Comparison of ENCODE assay signal across 7 mouse cellular contexts in genomic region chr3:95159511-95159986, GRCm38 (mm10). TPM values are rescaled to one million over a fixed set of nuclear protein-coding genes. Genes with fewer than 3 reads are reported as not detected.
DNase-seq lines count a peak whose midpoint lies in the region; ATAC-seq and TF ChIP-seq lines count a peak whose summit lies in the region.

No protein-coding gene starts in this region.

- peak overlapping the region; percentile 66 for H3K4me2 ChIP-seq in neural tube, embryonic 11.5 days (ENCODE audit: low read depth)
- H3K4me2 ChIP-seq in limb, embryonic 14.5 days (replicated peaks; ENCODE audit: low read depth, low read length, severe bottlenecking), result peak overlapping the region; percentile 82
- peak overlapping the region; percentile 92 for H3K4me2 ChIP-seq in stomach, postnatal 0 days (replicated peaks; ENCODE audit: low read depth)

- H3K4me3 ChIP-seq in neural tube, embryonic 11.5 days (ENCODE audit: low read depth, low read length), result peak overlapping the region; percentile 86
- H3K4me3 ChIP-seq in limb, embryonic 14.5 days (replicated peaks; ENCODE audit: low read length), result peak overlapping the region; percentile 93
- H3K4me3 ChIP-seq in stomach, postnatal 0 days (ENCODE audit: low read depth, low read length), result peak overlapping the region; percentile 76

- no peak for ATAC-seq in neural tube, embryonic 11.5 days (ENCODE audit: insufficient read depth, low FRiP score, low TSS enrichment)
- ATAC-seq in erythroid progenitor cell, adult 5-6 weeks (replicated peaks; ENCODE audit: low FRiP score, poor library complexity, severe bottlenecking), result peak; percentile 17
- ATAC-seq in limb, embryonic 14.5 days (ENCODE audit: low FRiP score, low read depth), result no peak
- no peak for ATAC-seq in stomach, postnatal 0 days (ENCODE audit: low FRiP score, low TSS enrichment)

- TF ChIP-seq CTCF in stomach, postnatal 0 days (IDR thresholded peaks at IDR 0.05; ENCODE audit: low read depth), result no peak

- TF ChIP-seq POLR2A in limb, embryonic 14.5 days (IDR thresholded peaks at IDR 0.05; ENCODE audit: borderline replicate concordance, extremely low read depth, insufficient read depth, insufficient read length), result no peak

- no peaks in the 10 kb centered on the region for H3K36me3 ChIP-seq in neural tube, embryonic 11.5 days (ENCODE audit: control insufficient read depth, insufficient read depth, low read length)
- peaks cover 4% of the 10 kb centered on the region; the same call in 1 of the 2 replicates for H3K36me3 ChIP-seq in limb, embryonic 14.5 days (ENCODE audit: control insufficient read depth, insufficient read depth, low read length)
- no peaks in the 10 kb centered on the region for H3K36me3 ChIP-seq in stomach, postnatal 0 days (ENCODE audit: control insufficient read depth, insufficient read depth, low read length)

- no peak for DNase-seq in neural tube, embryonic 11.5 days (ENCODE audit: low spot score)
- DNase-seq in neural tube, embryonic 10.5 days (ENCODE audit: extremely low spot score, low spot score), result no peak
- no peak for DNase-seq in limb, embryonic 14.5 days (ENCODE audit: low spot score)
- no peak for DNase-seq in stomach, postnatal 0 days (ENCODE audit: low spot score)
- DNase-seq in thymus, postnatal 25 days, result no peak
- DNase-seq in gastrocnemius, adult 18-20 months (ENCODE audit: low spot score), result no peak

- H3K27me3 ChIP-seq in neural tube, embryonic 11.5 days (ENCODE audit: control insufficient read depth, insufficient read depth, low read length), result no peaks in the 10 kb centered on the region
- no peaks in the 10 kb centered on the region for H3K27me3 ChIP-seq in limb, embryonic 14.5 days (ENCODE audit: control insufficient read depth, insufficient read depth, low read length)
- H3K27me3 ChIP-seq in stomach, postnatal 0 days (ENCODE audit: control insufficient read depth, insufficient read depth, low read length), result no peaks in the 10 kb centered on the region

- peak overlapping the region; percentile 42 for H3K9ac ChIP-seq in neural tube, embryonic 11.5 days (ENCODE audit: low read length)
- H3K9ac ChIP-seq in limb, embryonic 14.5 days (ENCODE audit: low read depth, low read length, severe bottlenecking), result peak overlapping the region; percentile 38; the same call in 1 of the 2 replicates
- peak overlapping the region; percentile 41 for H3K9ac ChIP-seq in stomach, postnatal 0 days (ENCODE audit: low read length)

- H3K27ac ChIP-seq in neural tube, embryonic 11.5 days (ENCODE audit: low read depth, low read length), result no peak overlapping the region
- H3K27ac ChIP-seq in limb, embryonic 14.5 days (replicated peaks; ENCODE audit: low read depth, low read length), result no peak overlapping the region
- H3K27ac ChIP-seq in stomach, postnatal 0 days (replicated peaks), result peak overlapping the region; percentile 49; the same call in 1 of the 2 replicates

- 15% methylated on average over 8 of the region's 8 CpGs for WGBS in neural tube, embryonic 11.5 days
- WGBS in limb, embryonic 14.5 days, result 19% methylated on average over 8 of the region's 8 CpGs
- WGBS in stomach, postnatal 0 days, result 27% methylated on average over 8 of the region's 8 CpGs

- peaks cover 24% of the 10 kb centered on the region for H3K4me1 ChIP-seq in neural tube, embryonic 11.5 days (ENCODE audit: control insufficient read depth, insufficient read depth, low read length)
- H3K4me1 ChIP-seq in limb, embryonic 14.5 days (ENCODE audit: control insufficient read depth, insufficient read depth, low read length), result peaks cover 15% of the 10 kb centered on the region; the same call in 1 of the 2 replicates
- H3K4me1 ChIP-seq in stomach, postnatal 0 days (replicated peaks; ENCODE audit: control insufficient read depth, insufficient read depth), result peaks cover 9% of the 10 kb centered on the region

- H3K9me3 ChIP-seq in neural tube, embryonic 11.5 days (ENCODE audit: control insufficient read depth, low read length), result no peaks in the 10 kb centered on the region
- no peaks in the 10 kb centered on the region for H3K9me3 ChIP-seq in limb, embryonic 14.5 days (ENCODE audit: control insufficient read depth, low read length)
- H3K9me3 ChIP-seq in stomach, postnatal 0 days (ENCODE audit: control insufficient read depth, low read length), result no peaks in the 10 kb centered on the region

- no peak for TF ChIP-seq EP300 in stomach, postnatal 0 days (optimal IDR thresholded peaks at IDR 0.05)

RNA-seq across cellular contexts. Expression of gene Sema6c, which starts 0.7 kb away (rescaled TPM):
- 22.5 and 24.4 TPM in 2 replicates for polyA plus RNA-seq in neural tube, embryonic 11.5 days (2014; fragmentation: Nextera tagmentation; extraction: Ambion mirVana)
- not detected in 2 replicates for total RNA-seq in erythroid progenitor cell, adult 5-6 weeks (2015; ENCODE audit: low replicate concordance)
- total RNA-seq in erythroid progenitor cell, adult 5-6 weeks (2017; ENCODE audit: low replicate concordance), result not detected in 2 replicates
- 56.5 and 79.0 TPM in 2 replicates for polyA plus RNA-seq in limb, embryonic 14.5 days (2012; rRNA removed)
- polyA plus RNA-seq in limb, embryonic 14.5 days (2014; fragmentation: Nextera tagmentation; extraction: Ambion mirVana), result 14.0 and 15.7 TPM in 2 replicates
- 1.7 and 2.2 TPM in 2 replicates for polyA plus RNA-seq in stomach, postnatal 0 days (2015; fragmentation: Nextera tagmentation; extraction: Ambion mirVana)
- 100 to 1,000 TPM in 1 of 2 experiments, 10 to 100 TPM in 1; 75.9 to 111 TPM for total RNA-seq in gastrocnemius, adult 18-20 months (2021)

RNA-seq across cellular contexts. Expression of gene Tnfaip8l2, which starts 17.4 kb away (rescaled TPM):
- 1.4 and 1.5 TPM in 2 replicates for polyA plus RNA-seq in neural tube, embryonic 11.5 days (2014; fragmentation: Nextera tagmentation; extraction: Ambion mirVana)
- 7.5 and 18.0 TPM in 2 replicates for total RNA-seq in erythroid progenitor cell, adult 5-6 weeks (2015; ENCODE audit: low replicate concordance)
- total RNA-seq in erythroid progenitor cell, adult 5-6 weeks (2017; ENCODE audit: low replicate concordance), result 4.4 and 8.6 TPM in 2 replicates
- 4.4 and 4.9 TPM in 2 replicates for polyA plus RNA-seq in limb, embryonic 14.5 days (2012; rRNA removed)
- polyA plus RNA-seq in limb, embryonic 14.5 days (2014; fragmentation: Nextera tagmentation; extraction: Ambion mirVana), result 6.1 and 8.0 TPM in 2 replicates
- 5.0 and 5.3 TPM in 2 replicates for polyA plus RNA-seq in stomach, postnatal 0 days (2015; fragmentation: Nextera tagmentation; extraction: Ambion mirVana)
- total RNA-seq in gastrocnemius, adult 18-20 months (2021), result under 1 TPM; 0.27 to 0.55 TPM

RNA-seq across cellular contexts. Expression of gene Lysmd1, which starts 25.7 kb away (rescaled TPM):
- 15.5 and 17.9 TPM in 2 replicates for polyA plus RNA-seq in neural tube, embryonic 11.5 days (2014; fragmentation: Nextera tagmentation; extraction: Ambion mirVana)
- total RNA-seq in erythroid progenitor cell, adult 5-6 weeks (2015; ENCODE audit: low replicate concordance), result 4.6 and 8.3 TPM in 2 replicates
- total RNA-seq in erythroid progenitor cell, adult 5-6 weeks (2017; ENCODE audit: low replicate concordance), result 7.0 and 8.1 TPM in 2 replicates
- polyA plus RNA-seq in limb, embryonic 14.5 days (2012; rRNA removed), result 11.7 and 11.8 TPM in 2 replicates
- polyA plus RNA-seq in limb, embryonic 14.5 days (2014; fragmentation: Nextera tagmentation; extraction: Ambion mirVana), result 13.3 and 15.3 TPM in 2 replicates
- 9.6 and 10.1 TPM in 2 replicates for polyA plus RNA-seq in stomach, postnatal 0 days (2015; fragmentation: Nextera tagmentation; extraction: Ambion mirVana)
- 1 to 10 TPM; 6.3 to 6.6 TPM for total RNA-seq in gastrocnemius, adult 18-20 months (2021)

RNA-seq across cellular contexts. Expression of gene Scnm1, which starts 25.7 kb away (rescaled TPM):
- polyA plus RNA-seq in neural tube, embryonic 11.5 days (2014; fragmentation: Nextera tagmentation; extraction: Ambion mirVana), result 85.0 and 89.6 TPM in 2 replicates
- total RNA-seq in erythroid progenitor cell, adult 5-6 weeks (2015; ENCODE audit: low replicate concordance), result 35.0 and 41.1 TPM in 2 replicates
- total RNA-seq in erythroid progenitor cell, adult 5-6 weeks (2017; ENCODE audit: low replicate concordance), result 34.9 and 43.6 TPM in 2 replicates
- polyA plus RNA-seq in limb, embryonic 14.5 days (2012; rRNA removed), result 85.0 and 106 TPM in 2 replicates
- polyA plus RNA-seq in limb, embryonic 14.5 days (2014; fragmentation: Nextera tagmentation; extraction: Ambion mirVana), result 65.7 and 73.1 TPM in 2 replicates
- polyA plus RNA-seq in stomach, postnatal 0 days (2015; fragmentation: Nextera tagmentation; extraction: Ambion mirVana), result 39.5 and 42.9 TPM in 2 replicates
- 10 to 100 TPM; 34.6 to 46.5 TPM for total RNA-seq in gastrocnemius, adult 18-20 months (2021)

RNA-seq across cellular contexts. Expression of gene Tmod4, which starts 35.3 kb away (rescaled TPM):
- 0.57 and 1.0 TPM in 2 replicates for polyA plus RNA-seq in neural tube, embryonic 11.5 days (2014; fragmentation: Nextera tagmentation; extraction: Ambion mirVana)
- not detected in 2 replicates for total RNA-seq in erythroid progenitor cell, adult 5-6 weeks (2015; ENCODE audit: low replicate concordance)
- total RNA-seq in erythroid progenitor cell, adult 5-6 weeks (2017; ENCODE audit: low replicate concordance), result not detected in 2 replicates
- polyA plus RNA-seq in limb, embryonic 14.5 days (2012; rRNA removed), result 3.2 and 5.0 TPM in 2 replicates
- 2.9 and 3.7 TPM in 2 replicates for polyA plus RNA-seq in limb, embryonic 14.5 days (2014; fragmentation: Nextera tagmentation; extraction: Ambion mirVana)
- polyA plus RNA-seq in stomach, postnatal 0 days (2015; fragmentation: Nextera tagmentation; extraction: Ambion mirVana), result 0.70 and 1.0 TPM in 2 replicates
- total RNA-seq in gastrocnemius, adult 18-20 months (2021), result 100 to 1,000 TPM; 663 to 722 TPM
